Mouse (Mus musculus): ENCODE measurements at regions not wholly inside any gene's neighbourhood (a gene's known extent, or its start where the extent isn't known, plus 50 kb on each side); places are given as distances from the start of the nearest gene placed in this dataset.

DNA sequence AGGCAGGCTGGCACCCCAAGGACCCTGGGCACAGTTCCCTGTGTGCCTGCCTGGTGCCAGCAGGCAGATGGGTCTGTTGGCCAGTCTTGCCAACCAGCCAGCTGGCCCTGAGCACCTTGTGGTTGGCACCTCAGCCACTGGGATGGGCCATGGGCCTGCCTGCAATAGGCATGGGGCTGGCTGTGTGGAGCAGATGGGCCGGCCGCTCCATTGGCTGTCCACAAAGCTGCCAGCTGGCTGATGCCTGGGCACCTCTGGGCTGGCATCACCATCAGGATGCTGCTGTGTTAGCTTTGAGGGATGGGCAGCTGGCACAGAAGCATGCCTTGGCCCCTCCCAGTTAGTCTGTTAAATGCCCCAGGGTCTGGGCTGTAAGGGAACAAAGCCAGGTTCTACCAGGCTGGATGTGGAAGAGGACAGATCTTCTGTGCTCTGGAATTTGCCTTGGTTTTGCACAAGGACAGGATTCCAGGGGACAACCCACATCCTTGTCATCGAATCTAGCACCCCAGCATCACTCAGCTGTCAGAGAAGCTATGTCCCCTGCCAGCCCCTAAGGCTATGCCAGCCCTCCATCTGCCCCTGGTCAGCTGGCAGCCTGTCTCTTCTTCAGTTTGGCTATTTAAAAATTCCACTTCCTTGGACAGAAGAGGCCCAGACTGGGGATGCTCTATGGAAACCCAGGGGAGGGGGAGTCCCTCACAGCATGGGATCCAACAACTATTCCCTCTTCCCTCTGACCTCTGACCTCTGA is 201.8 kb downstream of the Gm26897 start:
- Histone ChIP-seq H3K4me3 (ENCODE audit: low read depth, low read length) (no peak overlapping the region), H3K27me3 (replicated peaks; ENCODE audit: control insufficient read depth, insufficient read depth, low read length) (no peaks in the 10 kb centered on the region), H3K9me3 (ENCODE audit: control insufficient read depth, low read length) (no peaks in the 10 kb centered on the region), H3K4me2 (ENCODE audit: low read depth, low read length) (no peak overlapping the region), H3K9ac (ENCODE audit: low read depth, low read length) (no peak overlapping the region), H3K4me1 (ENCODE audit: control insufficient read depth, insufficient read depth, low read length) (no peaks in the 10 kb centered on the region), H3K36me3 (ENCODE audit: control insufficient read depth, insufficient read depth, low read length) (no peaks in the 10 kb centered on the region), H3K27ac (replicated peaks; ENCODE audit: low read depth, low read length) (no peak overlapping the region)
- 88% methylated on average over 3 of the region's 3 CpGs for WGBS
- ATAC-seq (ENCODE audit: low read depth) (no peak), DNase-seq (ENCODE audit: low spot score) (no peak)

DNA sequence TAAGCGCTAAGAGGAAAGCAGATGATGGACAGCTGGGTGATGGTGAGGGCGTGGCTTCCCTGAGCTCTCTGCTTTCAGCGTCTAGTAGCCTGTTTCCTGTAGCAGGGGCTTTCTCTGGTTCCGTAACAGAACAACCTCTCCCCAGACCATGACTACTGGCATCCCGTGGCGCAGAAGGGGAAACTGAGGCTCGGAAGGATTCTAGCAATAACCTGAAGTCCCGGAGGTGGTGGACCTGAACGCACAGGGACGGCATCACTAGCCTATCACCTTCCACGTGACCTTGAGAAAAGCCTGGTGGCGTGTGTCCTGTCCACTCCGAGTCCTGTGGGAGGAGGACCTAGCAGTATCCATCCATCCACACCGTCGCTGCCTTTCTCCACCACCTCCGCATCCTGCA is 208.1 kb downstream of the Gm26897 start:
- Histone ChIP-seq H3K27ac (replicated peaks; ENCODE audit: low read depth, low read length) (no peak overlapping the region), H3K36me3 (ENCODE audit: control insufficient read depth, insufficient read depth, low read length) (no peaks in the 10 kb centered on the region), H3K4me2 (ENCODE audit: low read depth, low read length) (no peak overlapping the region), H3K4me3 (ENCODE audit: low read depth, low read length) (no peak overlapping the region), H3K9me3 (ENCODE audit: control insufficient read depth, low read length) (no peaks in the 10 kb centered on the region), H3K4me1 (ENCODE audit: control insufficient read depth, insufficient read depth, low read length) (no peaks in the 10 kb centered on the region), H3K27me3 (replicated peaks; ENCODE audit: control insufficient read depth, insufficient read depth, low read length) (no peaks in the 10 kb centered on the region; the same call in 1 of the 2 replicates), H3K9ac (ENCODE audit: low read depth, low read length) (no peak overlapping the region)
- WGBS: 76% methylated on average over 16 of the region's 16 CpGs
- DNase-seq (ENCODE audit: low spot score) (no peak), ATAC-seq (ENCODE audit: low read depth) (no peak)

DNA sequence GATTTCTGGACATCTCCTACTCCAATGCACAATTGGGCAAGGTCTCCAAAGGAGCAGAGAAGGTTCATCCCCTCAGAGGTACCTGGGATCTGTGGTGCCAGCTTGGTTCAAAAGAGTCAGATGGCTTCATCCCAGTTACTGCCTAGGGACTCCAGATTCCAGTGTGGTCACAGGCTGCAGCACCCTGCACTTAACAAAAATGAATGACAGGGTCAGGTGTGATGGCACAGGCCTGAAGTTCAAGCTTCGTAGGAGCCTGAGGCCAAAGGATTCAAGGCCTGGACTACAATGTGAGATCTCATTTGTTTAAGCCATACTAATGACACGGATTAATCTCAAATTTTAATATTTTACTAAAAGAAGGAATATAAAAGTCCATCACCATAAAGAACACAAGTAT is 209.1 kb downstream of the Gm26897 start:
- 75% methylated on average over 2 of the region's 2 CpGs for WGBS

DNA sequence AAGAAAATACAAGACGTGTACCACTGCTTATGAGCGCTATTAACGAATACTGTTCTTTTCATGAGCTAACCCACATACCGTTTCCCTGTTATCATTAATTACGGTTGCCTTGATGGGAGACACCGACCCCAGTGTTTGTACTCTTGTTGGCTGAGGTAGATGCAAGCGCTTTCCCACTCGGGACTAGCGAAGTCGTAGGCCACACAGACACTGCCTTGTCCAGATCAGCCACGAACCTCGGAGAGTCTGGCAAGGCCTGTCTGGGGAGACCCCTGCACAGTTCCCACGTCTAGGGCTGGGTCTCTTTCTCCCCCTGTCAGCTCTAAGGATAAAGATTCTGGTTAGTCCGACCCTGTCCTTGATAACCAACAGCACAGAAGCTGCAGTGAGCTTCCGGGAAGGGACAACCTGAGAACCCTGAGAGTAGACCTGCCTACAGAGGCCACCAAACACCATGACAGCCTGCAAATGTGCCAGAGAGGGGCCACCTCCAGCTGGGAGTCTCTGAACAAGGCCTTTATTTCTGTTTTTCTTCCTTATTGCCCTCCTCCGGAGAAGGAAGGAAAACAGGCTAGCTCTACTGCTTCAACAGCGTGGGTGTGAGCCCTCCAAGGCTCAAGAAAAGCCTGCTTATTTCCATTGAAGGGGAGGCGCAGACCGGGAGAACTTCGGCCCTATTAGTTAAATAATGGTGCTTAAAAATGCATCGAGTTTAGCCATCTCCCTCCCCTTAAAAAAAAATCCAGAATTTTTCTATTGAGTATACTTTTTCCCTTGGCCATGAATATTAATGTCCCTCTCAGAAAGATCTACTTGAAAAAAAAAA is 209.8 kb downstream of the Gm26897 start:
- Histone ChIP-seq H3K4me3 (ENCODE audit: low read depth, low read length) (no peak overlapping the region), H3K27ac (replicated peaks; ENCODE audit: low read depth, low read length) (no peak overlapping the region), H3K4me1 (ENCODE audit: control insufficient read depth, insufficient read depth, low read length) (no peaks in the 10 kb centered on the region), H3K4me2 (ENCODE audit: low read depth, low read length) (no peak overlapping the region), H3K36me3 (ENCODE audit: control insufficient read depth, insufficient read depth, low read length) (no peaks in the 10 kb centered on the region), H3K9ac (ENCODE audit: low read depth, low read length) (no peak overlapping the region), H3K9me3 (ENCODE audit: control insufficient read depth, low read length) (no peaks in the 10 kb centered on the region), H3K27me3 (replicated peaks; ENCODE audit: control insufficient read depth, insufficient read depth, low read length) (no peaks in the 10 kb centered on the region; the same call in 1 of the 2 replicates)
- no peak for ATAC-seq (ENCODE audit: low read depth)
- no peak for DNase-seq (ENCODE audit: low spot score)
- 62% methylated on average over 21 of the region's 21 CpGs for WGBS

More for the DNA sequence above, 209.1 kb downstream of the Gm26897 start:
- no peaks in the 10 kb centered on the region for H3K36me3 ChIP-seq (ENCODE audit: control insufficient read depth, insufficient read depth, low read length)
- ATAC-seq (ENCODE audit: low read depth) (no peak), DNase-seq (ENCODE audit: low spot score) (no peak)
- no peak overlapping the region for H3K9ac ChIP-seq (ENCODE audit: low read depth, low read length)
- no peak overlapping the region for H3K4me3 ChIP-seq (ENCODE audit: low read depth, low read length)
- no peak overlapping the region for H3K27ac ChIP-seq (replicated peaks; ENCODE audit: low read depth, low read length)
- H3K4me1 ChIP-seq (ENCODE audit: control insufficient read depth, insufficient read depth, low read length): no peaks in the 10 kb centered on the region
- no peaks in the 10 kb centered on the region; the same call in 1 of the 2 replicates for H3K27me3 ChIP-seq (replicated peaks; ENCODE audit: control insufficient read depth, insufficient read depth, low read length)
- H3K9me3 ChIP-seq (ENCODE audit: control insufficient read depth, low read length): no peaks in the 10 kb centered on the region
- no peak overlapping the region for H3K4me2 ChIP-seq (ENCODE audit: low read depth, low read length)

DNA sequence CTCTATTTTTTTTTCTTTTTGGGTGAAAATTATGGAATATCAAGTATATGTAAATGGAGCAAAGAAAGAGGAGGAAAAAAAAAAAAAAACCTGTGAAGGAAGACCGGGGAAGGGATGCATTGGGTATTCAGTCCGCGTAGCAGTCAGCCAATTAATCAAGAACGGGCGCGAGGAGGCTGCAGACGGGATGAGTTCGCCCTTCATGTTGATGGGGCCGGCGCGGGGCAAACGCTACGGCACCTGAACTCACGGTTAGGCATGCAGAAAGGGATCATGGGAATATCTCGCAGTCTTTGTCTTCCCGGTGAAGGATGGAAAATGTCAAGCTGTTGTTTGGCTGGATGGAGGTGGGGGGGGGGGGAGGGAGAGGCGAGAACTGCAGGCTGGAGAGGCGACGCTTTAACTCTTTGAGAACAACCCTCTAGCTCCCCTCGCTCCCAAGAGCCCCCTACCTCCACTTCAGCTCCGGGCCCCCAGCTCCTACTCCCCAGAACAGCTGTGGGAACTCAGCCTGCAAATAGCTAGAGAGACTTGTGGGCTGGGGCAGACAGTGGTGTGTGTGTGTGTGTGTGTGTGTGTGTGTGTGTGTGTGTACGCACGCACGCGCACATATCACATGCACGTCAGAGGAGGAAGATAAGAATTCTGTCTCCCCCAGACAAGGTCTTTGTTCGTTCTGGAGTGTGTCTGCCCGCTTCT is 210.7 kb downstream of the Gm26897 start:
- Histone ChIP-seq H3K27ac (replicated peaks; ENCODE audit: low read depth, low read length) (no peak overlapping the region), H3K9me3 (ENCODE audit: control insufficient read depth, low read length) (no peaks in the 10 kb centered on the region), H3K4me1 (ENCODE audit: control insufficient read depth, insufficient read depth, low read length) (no peaks in the 10 kb centered on the region), H3K9ac (ENCODE audit: low read depth, low read length) (no peak overlapping the region; the same call in 1 of the 2 replicates), H3K27me3 (replicated peaks; ENCODE audit: control insufficient read depth, insufficient read depth, low read length) (no peaks in the 10 kb centered on the region; the same call in 1 of the 2 replicates), H3K4me2 (ENCODE audit: low read depth, low read length) (peak overlapping the region; percentile 37), H3K4me3 (ENCODE audit: low read depth, low read length) (no peak overlapping the region), H3K36me3 (ENCODE audit: control insufficient read depth, insufficient read depth, low read length) (no peaks in the 10 kb centered on the region)
- DNase-seq (ENCODE audit: low spot score): peak; percentile 17
- 0 out of 2 replicates have a peak, but pooled peaks have one; percentile 12 for ATAC-seq (ENCODE audit: low read depth)
- WGBS: 19% methylated on average over 20 of the region's 28 CpGs

DNA sequence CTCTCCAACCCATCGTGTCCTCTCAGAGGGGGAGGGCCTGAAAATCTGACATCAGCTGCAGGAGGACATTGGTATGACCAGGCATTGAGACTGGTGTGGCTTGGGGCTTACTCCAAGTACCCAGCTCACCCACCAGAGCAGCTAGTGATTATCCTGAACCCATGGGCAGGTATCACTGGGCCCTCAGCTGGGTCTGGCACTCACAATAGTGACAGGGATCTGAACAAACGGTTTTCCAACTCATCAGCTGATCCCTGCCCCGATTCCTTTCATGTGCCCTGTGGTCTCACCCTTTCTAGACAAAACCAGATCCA is 211.2 kb downstream of the Gm26897 start:
- no peak overlapping the region for H3K9ac ChIP-seq (ENCODE audit: low read depth, low read length)
- H3K27ac ChIP-seq (replicated peaks; ENCODE audit: low read depth, low read length): no peak overlapping the region
- no peak overlapping the region for H3K4me2 ChIP-seq (ENCODE audit: low read depth, low read length)
- DNase-seq (ENCODE audit: low spot score) (no peak), ATAC-seq (ENCODE audit: low read depth) (no peak)
- no peaks in the 10 kb centered on the region; the same call in 1 of the 2 replicates for H3K27me3 ChIP-seq (replicated peaks; ENCODE audit: control insufficient read depth, insufficient read depth, low read length)
- no peaks in the 10 kb centered on the region for H3K9me3 ChIP-seq (ENCODE audit: control insufficient read depth, low read length)
- H3K36me3 ChIP-seq (ENCODE audit: control insufficient read depth, insufficient read depth, low read length): no peaks in the 10 kb centered on the region
- 47% methylated on average over 3 of the region's 3 CpGs for WGBS
- no peaks in the 10 kb centered on the region for H3K4me1 ChIP-seq (ENCODE audit: control insufficient read depth, insufficient read depth, low read length)
- H3K4me3 ChIP-seq (ENCODE audit: low read depth, low read length): no peak overlapping the region

DNA sequence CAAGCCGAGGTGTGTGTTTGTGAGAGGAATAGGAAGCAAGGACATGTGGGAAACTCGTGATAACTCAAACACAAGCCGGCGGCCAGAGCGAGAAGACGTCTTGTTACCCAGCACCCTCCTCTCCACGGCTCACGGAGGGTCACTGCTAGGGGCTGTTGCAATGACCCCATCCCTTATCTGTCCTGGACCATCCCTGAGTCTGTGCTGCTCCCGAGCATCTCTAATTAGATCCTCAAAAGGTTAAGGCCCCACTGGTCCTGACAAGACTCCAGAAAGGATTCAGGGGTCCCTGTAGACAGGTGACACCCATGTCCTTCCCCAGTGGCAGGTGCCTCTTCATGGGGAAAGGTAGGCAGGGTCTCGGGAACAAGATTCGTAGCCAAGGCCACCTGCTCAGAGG is 212.6 kb downstream of the Gm26897 start:
- H3K27ac ChIP-seq (replicated peaks; ENCODE audit: low read depth, low read length): no peak overlapping the region
- ATAC-seq (ENCODE audit: low read depth) (no peak), DNase-seq (ENCODE audit: low spot score) (no peak)
- no peak overlapping the region for H3K4me3 ChIP-seq (ENCODE audit: low read depth, low read length)
- no peaks in the 10 kb centered on the region for H3K36me3 ChIP-seq (ENCODE audit: control insufficient read depth, insufficient read depth, low read length)
- no peaks in the 10 kb centered on the region for H3K4me1 ChIP-seq (ENCODE audit: control insufficient read depth, insufficient read depth, low read length)
- H3K4me2 ChIP-seq (ENCODE audit: low read depth, low read length): no peak overlapping the region
- no peaks in the 10 kb centered on the region for H3K9me3 ChIP-seq (ENCODE audit: control insufficient read depth, low read length)
- H3K27me3 ChIP-seq (replicated peaks; ENCODE audit: control insufficient read depth, insufficient read depth, low read length): no peaks in the 10 kb centered on the region; the same call in 1 of the 2 replicates
- no peak overlapping the region for H3K9ac ChIP-seq (ENCODE audit: low read depth, low read length)
- 85% methylated on average over 11 of the region's 11 CpGs for WGBS

DNA sequence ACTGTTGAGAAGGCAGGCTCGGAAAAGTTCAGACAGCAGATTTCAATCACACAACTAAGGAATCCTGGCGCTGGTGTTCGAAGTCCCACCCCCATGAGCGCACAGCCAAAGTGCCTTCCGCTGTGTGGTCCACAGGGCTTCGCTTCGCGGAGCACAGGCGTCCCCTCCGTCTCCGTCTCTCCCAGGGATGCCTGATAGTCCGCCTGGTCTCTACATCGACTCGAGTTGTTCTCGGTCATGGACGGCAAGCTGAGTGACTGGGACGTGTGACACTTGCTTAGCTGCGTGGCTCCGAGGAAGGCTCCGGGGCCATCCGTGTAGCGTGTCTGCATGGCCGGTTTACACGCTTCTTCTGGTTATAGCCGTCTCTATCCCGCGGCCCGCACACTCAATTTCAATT is 224.0 kb downstream of the Gm26897 start:
- H3K27ac ChIP-seq (replicated peaks; ENCODE audit: low read depth, low read length): no peak overlapping the region

More for the DNA sequence above, 224.0 kb downstream of the Gm26897 start:
- Histone ChIP-seq H3K9me3 (ENCODE audit: control insufficient read depth, low read length) (no peaks in the 10 kb centered on the region), H3K4me3 (ENCODE audit: low read depth, low read length) (no peak overlapping the region; the same call in 1 of the 2 replicates), H3K4me1 (ENCODE audit: control insufficient read depth, insufficient read depth, low read length) (0 out of 2 replicates have a peak, but pooled peaks cover 4% of the 10 kb centered on the region), H3K4me2 (ENCODE audit: low read depth, low read length) (peak overlapping the region; percentile 42), H3K27me3 (replicated peaks; ENCODE audit: control insufficient read depth, insufficient read depth, low read length) (no peaks in the 10 kb centered on the region), H3K36me3 (ENCODE audit: control insufficient read depth, insufficient read depth, low read length) (no peaks in the 10 kb centered on the region), H3K9ac (ENCODE audit: low read depth, low read length) (no peak overlapping the region)
- DNase-seq (ENCODE audit: low spot score): peak; percentile 45
- ATAC-seq (ENCODE audit: low read depth): no peak
- 49% methylated on average over 28 of the region's 28 CpGs for WGBS
